Mouse (Mus musculus): Measurements from ENCODE around the gene Gm12248. TPM values are rescaled to one million over a fixed set of nuclear protein-coding genes. Genes with fewer than 3 reads are reported as not detected.
"Not testable (repeated sequence)": the region's sequence is repeated elsewhere in the genome, so short reads cannot be mapped to it uniquely, and the experiment has no call there.

Gene Gm12248
- total and polyA plus RNA-seq, 3 experiments = 0.05 to 0.90 TPM; not detected in 1

- no peaks in the 10 kb centered on the region for H3K27me3 ChIP-seq (ENCODE audit: insufficient read depth, low read length)
- H3K36me3 ChIP-seq (replicated peaks) = peaks cover 63% of the 10 kb centered on the region
- TF ChIP-seq GATA1 (IDR thresholded peaks at IDR 0.05; ENCODE audit: borderline replicate concordance, low read length) (no peak), CTCF (IDR thresholded peaks at IDR 0.05; ENCODE audit: low read depth, low read length) (no peak), POLR2AphosphoS5 (IDR thresholded peaks at IDR 0.05; ENCODE audit: insufficient replicate concordance, low read depth, low read length) (no peak), TAL1 (conservative IDR thresholded peaks at IDR 0.05; ENCODE audit: low read depth, low read length) (no peak), GATA2 (IDR thresholded peaks at IDR 0.05; ENCODE audit: borderline replicate concordance, low read depth, low read length) (no peak)
- no peak for DNase-seq (ENCODE audit: low spot score)
- no peak for ATAC-seq (ENCODE audit: extremely low read depth, insufficient number of reproducible peaks, low FRiP score, poor library complexity, severe bottlenecking)
- H3K4me3 ChIP-seq (ENCODE audit: low read depth, low read length) = no peak overlapping the region
- H3K4me1 ChIP-seq (ENCODE audit: insufficient read depth, low read depth, low read length) = peaks cover 14% of the 10 kb centered on the region
- no peaks in the 10 kb centered on the region for H3K9me3 ChIP-seq (replicated peaks)
Observed at GRCm38 (mm10) chr11:58062586-58062985, 30.3 kb downstream of the Gm12248 start.

- H3K4me1 ChIP-seq (ENCODE audit: insufficient read depth, low read depth, low read length) = peaks cover 14% of the 10 kb centered on the region
- not testable (repeated sequence) for H3K4me3 ChIP-seq (ENCODE audit: low read depth, low read length); H3K27me3 ChIP-seq (ENCODE audit: insufficient read depth, low read length); H3K9me3 ChIP-seq (replicated peaks); ATAC-seq (ENCODE audit: extremely low read depth, insufficient number of reproducible peaks, low FRiP score, poor library complexity, severe bottlenecking); DNase-seq (ENCODE audit: low spot score)
- peaks cover 74% of the 10 kb centered on the region for H3K36me3 ChIP-seq (replicated peaks)
Observed at GRCm38 (mm10) chr11:58061218-58061617, 31.7 kb downstream of the Gm12248 start.

GRCm38 (mm10) chr11:58059752-58060151 lies 33.2 kb downstream of the Gm12248 start:
- not testable (repeated sequence) for H3K9me3 ChIP-seq (replicated peaks); H3K4me3 ChIP-seq (ENCODE audit: low read depth, low read length); ATAC-seq (ENCODE audit: extremely low read depth, insufficient number of reproducible peaks, low FRiP score, poor library complexity, severe bottlenecking); DNase-seq (ENCODE audit: low spot score); H3K27me3 ChIP-seq (ENCODE audit: insufficient read depth, low read length)
- peaks cover 84% of the 10 kb centered on the region for H3K36me3 ChIP-seq (replicated peaks)
- H3K4me1 ChIP-seq (ENCODE audit: insufficient read depth, low read depth, low read length) = peaks cover 11% of the 10 kb centered on the region

GRCm38 (mm10) chr11:58057455-58057854 lies 35.5 kb downstream of the Gm12248 start:
- no peak for ATAC-seq (ENCODE audit: extremely low read depth, insufficient number of reproducible peaks, low FRiP score, poor library complexity, severe bottlenecking)
- Histone ChIP-seq H3K4me3 (ENCODE audit: low read depth, low read length) (no peak overlapping the region), H3K9me3 (replicated peaks) (no peaks in the 10 kb centered on the region), H3K36me3 (replicated peaks) (peaks cover 85% of the 10 kb centered on the region), H3K27me3 (ENCODE audit: insufficient read depth, low read length) (no peaks in the 10 kb centered on the region), H3K4me1 (ENCODE audit: insufficient read depth, low read depth, low read length) (peaks cover 13% of the 10 kb centered on the region)
- TF ChIP-seq CTCF (IDR thresholded peaks at IDR 0.05; ENCODE audit: low read depth, low read length) (peak; percentile 58), GATA1 (IDR thresholded peaks at IDR 0.05; ENCODE audit: borderline replicate concordance, low read length) (no peak), GATA2 (IDR thresholded peaks at IDR 0.05; ENCODE audit: borderline replicate concordance, low read depth, low read length) (no peak), TAL1 (conservative IDR thresholded peaks at IDR 0.05; ENCODE audit: low read depth, low read length) (no peak), POLR2AphosphoS5 (IDR thresholded peaks at IDR 0.05; ENCODE audit: insufficient replicate concordance, low read depth, low read length) (no peak)
- DNase-seq (ENCODE audit: low spot score) = no peak

- Histone ChIP-seq H3K4me3 (ENCODE audit: low read depth, low read length) (no peak overlapping the region), H3K9me3 (replicated peaks) (no peaks in the 10 kb centered on the region), H3K4me1 (ENCODE audit: insufficient read depth, low read depth, low read length) (peaks cover 17% of the 10 kb centered on the region), H3K27me3 (ENCODE audit: insufficient read depth, low read length) (no peaks in the 10 kb centered on the region), H3K36me3 (replicated peaks) (peaks cover 94% of the 10 kb centered on the region)
- ATAC-seq (ENCODE audit: extremely low read depth, insufficient number of reproducible peaks, low FRiP score, poor library complexity, severe bottlenecking) (no peak), DNase-seq (ENCODE audit: low spot score) (no peak)
- TF ChIP-seq TAL1 (conservative IDR thresholded peaks at IDR 0.05; ENCODE audit: low read depth, low read length) (no peak), GATA1 (IDR thresholded peaks at IDR 0.05; ENCODE audit: borderline replicate concordance, low read length) (no peak), POLR2AphosphoS5 (IDR thresholded peaks at IDR 0.05; ENCODE audit: insufficient replicate concordance, low read depth, low read length) (no peak), GATA2 (IDR thresholded peaks at IDR 0.05; ENCODE audit: borderline replicate concordance, low read depth, low read length) (no peak), CTCF (IDR thresholded peaks at IDR 0.05; ENCODE audit: low read depth, low read length) (no peak)
Observed at GRCm38 (mm10) chr11:58046438-58046837, 46.5 kb downstream of the Gm12248 start.

DNA sequence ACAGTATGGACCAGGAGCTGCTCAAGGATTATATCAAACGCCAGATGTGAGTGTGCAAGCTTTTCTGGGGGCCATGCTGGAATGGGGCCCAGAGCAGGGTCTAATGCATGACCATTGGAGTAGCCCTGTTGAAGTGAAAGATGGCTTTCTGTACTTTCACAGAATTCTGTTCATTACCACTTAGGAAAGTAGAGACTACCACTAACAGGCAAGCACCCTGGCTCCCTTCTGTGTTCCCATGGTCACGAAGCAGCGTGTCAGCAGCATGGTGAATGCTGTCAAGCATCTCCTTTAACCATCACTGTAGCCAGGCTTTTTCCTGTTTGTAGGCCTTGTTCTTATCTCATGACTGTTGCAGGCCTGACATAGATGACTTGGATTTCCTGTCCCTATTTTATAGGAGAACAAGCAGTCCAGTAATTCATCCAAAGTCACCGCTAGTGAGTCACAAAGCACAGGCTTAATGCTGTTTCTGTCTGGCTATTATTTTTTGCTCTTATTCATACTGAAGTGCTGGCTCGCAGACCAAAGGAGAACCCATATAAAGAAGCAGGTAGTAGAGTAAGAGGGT lies 50.0 kb downstream of the Gm12248 start:
- peaks cover 85% of the 10 kb centered on the region for H3K36me3 ChIP-seq (replicated peaks)
- no peak for TF ChIP-seq TAL1 (conservative IDR thresholded peaks at IDR 0.05; ENCODE audit: low read depth, low read length)
- TF ChIP-seq GATA1 (IDR thresholded peaks at IDR 0.05; ENCODE audit: borderline replicate concordance, low read length) = no peak
- no peak for TF ChIP-seq CTCF (IDR thresholded peaks at IDR 0.05; ENCODE audit: low read depth, low read length)
- TF ChIP-seq GATA2 (IDR thresholded peaks at IDR 0.05; ENCODE audit: borderline replicate concordance, low read depth, low read length) = no peak
- TF ChIP-seq POLR2AphosphoS5 (IDR thresholded peaks at IDR 0.05; ENCODE audit: insufficient replicate concordance, low read depth, low read length) = no peak
- no peaks in the 10 kb centered on the region for H3K27me3 ChIP-seq (ENCODE audit: insufficient read depth, low read length)
- no peaks in the 10 kb centered on the region for H3K9me3 ChIP-seq (replicated peaks)
- ATAC-seq (ENCODE audit: extremely low read depth, insufficient number of reproducible peaks, low FRiP score, poor library complexity, severe bottlenecking) = no peak
- H3K4me1 ChIP-seq (ENCODE audit: insufficient read depth, low read depth, low read length) = peaks cover 26% of the 10 kb centered on the region
- no peak overlapping the region for H3K4me3 ChIP-seq (ENCODE audit: low read depth, low read length)
- no peak for DNase-seq (ENCODE audit: low spot score)

DNA sequence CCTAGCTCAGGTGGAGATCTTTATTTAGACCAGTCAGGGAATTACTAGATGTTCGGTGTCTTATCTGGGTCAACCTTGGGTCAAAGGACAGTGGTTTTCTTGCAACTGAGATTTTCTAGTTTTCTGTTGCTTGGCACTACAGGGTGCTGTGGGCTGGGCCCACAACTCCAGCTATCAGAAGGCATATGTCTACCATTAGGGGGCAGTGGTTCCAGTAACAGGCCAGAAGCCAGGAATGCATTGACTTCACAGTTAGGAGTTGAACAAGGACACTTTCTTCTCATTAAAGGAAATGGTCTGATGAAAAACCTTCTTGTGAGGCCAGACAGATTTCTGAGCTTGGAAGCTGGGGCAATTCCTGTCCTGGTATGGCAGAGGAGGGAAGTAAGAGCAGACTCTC lies 53.9 kb downstream of the Gm12248 start:
- Histone ChIP-seq H3K4me1 (ENCODE audit: insufficient read depth, low read depth, low read length) (peaks cover 53% of the 10 kb centered on the region), H3K4me3 (ENCODE audit: low read depth, low read length) (no peak overlapping the region), H3K36me3 (replicated peaks) (peaks cover 80% of the 10 kb centered on the region), H3K27me3 (ENCODE audit: insufficient read depth, low read length) (no peaks in the 10 kb centered on the region), H3K9me3 (replicated peaks) (no peaks in the 10 kb centered on the region)
- no peak for ATAC-seq (ENCODE audit: extremely low read depth, insufficient number of reproducible peaks, low FRiP score, poor library complexity, severe bottlenecking)
- TF ChIP-seq GATA1 (IDR thresholded peaks at IDR 0.05; ENCODE audit: borderline replicate concordance, low read length) (no peak), TAL1 (conservative IDR thresholded peaks at IDR 0.05; ENCODE audit: low read depth, low read length) (no peak), CTCF (IDR thresholded peaks at IDR 0.05; ENCODE audit: low read depth, low read length) (no peak), POLR2AphosphoS5 (IDR thresholded peaks at IDR 0.05; ENCODE audit: insufficient replicate concordance, low read depth, low read length) (no peak), GATA2 (IDR thresholded peaks at IDR 0.05; ENCODE audit: borderline replicate concordance, low read depth, low read length) (no peak)
- no peak for DNase-seq (ENCODE audit: low spot score)

All from G1E (cell line).